Mouse (Mus musculus) testis, adult 2 months (tissue): Measurements from ENCODE around the gene Alms1. TPM values are rescaled to one million over a fixed set of nuclear protein-coding genes. Genes with fewer than 3 reads are reported as not detected.

Experiments used
- H3K27ac ChIP-seq: fragments of 200-500 bp; 2 replicates; pipeline ENCODE4 v1.5.1; 2012; ENCODE audit warnings: low read depth, low read length; ENCODE audit not compliant: control insufficient read depth, insufficient read depth
- H3K27me3 ChIP-seq: fragments of 200-500 bp; 2 replicates; pipeline ENCODE4 v1.6.1; 2012; ENCODE audit warnings: mild to moderate bottlenecking, low read length, moderate library complexity; ENCODE audit not compliant: control insufficient read depth, insufficient read depth
- H3K36me3 ChIP-seq: fragments of 200-500 bp; 2 replicates; pipeline ENCODE4 v1.6.1; 2012; ENCODE audit warnings: mild to moderate bottlenecking, low read length; ENCODE audit not compliant: control insufficient read depth, insufficient read depth
- H3K4me1 ChIP-seq: fragments of 200-500 bp; 2 replicates; pipeline ENCODE4 v1.6.1; 2012; ENCODE audit warnings: low read length; ENCODE audit not compliant: control insufficient read depth, insufficient read depth
- H3K4me3 ChIP-seq: fragments of 200-500 bp; 2 replicates; pipeline ENCODE4 v1.5.1; 2012; ENCODE audit warnings: low read depth, mild to moderate bottlenecking, low read length, moderate library complexity, mixed read lengths; ENCODE audit not compliant: control insufficient read depth
- CTCF ChIP-seq: fragments of 200-500 bp; IDR thresholded peaks from 2 replicates; pipeline ENCODE4 v1.5.1; 2012; ENCODE audit warnings: low read depth, mild to moderate bottlenecking, inconsistent platforms, low read length, moderate library complexity; ENCODE audit not compliant: control insufficient read depth, insufficient read depth, insufficient replicate concordance
- POLR2A ChIP-seq: fragments of 200-500 bp; IDR thresholded peaks from 2 replicates; pipeline ENCODE4 v1.6.1; 2012; ENCODE audit warnings: low read depth, mild to moderate bottlenecking, inconsistent platforms, low read length, moderate library complexity; ENCODE audit not compliant: control insufficient read depth
- polyA plus RNA-seq: library from polyadenylated mRNA; depleted of rRNA; stranded (reverse); fragments of >200 nt; gene quantifications from 2 replicates; pipeline ENCODE4 v1.2.3, GENCODE M21; 2012; rRNA removed

Alms1 gene
- polyA plus RNA-seq: 11.6 and 13.5 TPM in 2 replicates

DNA sequence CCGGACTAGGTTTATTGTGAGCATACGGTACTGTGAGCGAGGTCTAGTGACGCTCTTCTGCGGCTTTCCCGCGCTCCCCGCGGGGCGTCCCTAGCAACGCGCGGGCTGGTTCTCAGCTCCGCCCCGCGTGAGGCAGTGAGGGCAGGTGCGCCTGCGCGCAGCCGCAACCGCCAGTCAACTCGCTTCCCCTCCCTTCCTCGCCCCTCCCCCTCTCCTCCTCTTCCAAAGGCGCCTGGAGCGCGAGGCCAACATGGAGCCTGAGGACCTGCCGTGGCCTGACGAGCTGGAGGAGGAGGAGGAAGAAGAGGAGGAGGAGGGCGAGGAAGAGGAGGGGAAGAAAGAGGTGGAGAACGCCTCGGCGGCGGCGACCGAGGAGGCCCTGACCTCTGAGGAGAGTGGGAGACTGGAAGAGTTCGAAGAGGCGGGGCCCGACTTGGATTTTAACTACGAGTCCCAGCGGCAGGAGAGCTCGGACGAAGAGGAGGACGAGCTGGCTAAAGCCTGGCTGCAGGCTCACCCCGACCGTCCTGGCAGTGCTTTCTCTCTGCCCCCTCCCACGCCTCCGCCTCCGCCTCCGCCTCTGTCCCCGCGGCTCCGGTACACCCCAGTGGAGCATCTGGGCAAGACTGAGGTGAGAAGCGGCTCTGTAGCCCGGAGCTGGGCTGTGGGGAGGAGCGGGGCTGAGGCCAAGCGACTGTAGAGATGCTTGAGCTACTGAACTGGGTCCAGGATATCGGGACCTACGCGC, at the start of gene Alms1:
Gene Alms1, plus strand, starts transcription at position 136 of the 748 bp plus-strand sequence.
- TF ChIP-seq POLR2A: peak; percentile 96
- TF ChIP-seq CTCF: no peak

DNA sequence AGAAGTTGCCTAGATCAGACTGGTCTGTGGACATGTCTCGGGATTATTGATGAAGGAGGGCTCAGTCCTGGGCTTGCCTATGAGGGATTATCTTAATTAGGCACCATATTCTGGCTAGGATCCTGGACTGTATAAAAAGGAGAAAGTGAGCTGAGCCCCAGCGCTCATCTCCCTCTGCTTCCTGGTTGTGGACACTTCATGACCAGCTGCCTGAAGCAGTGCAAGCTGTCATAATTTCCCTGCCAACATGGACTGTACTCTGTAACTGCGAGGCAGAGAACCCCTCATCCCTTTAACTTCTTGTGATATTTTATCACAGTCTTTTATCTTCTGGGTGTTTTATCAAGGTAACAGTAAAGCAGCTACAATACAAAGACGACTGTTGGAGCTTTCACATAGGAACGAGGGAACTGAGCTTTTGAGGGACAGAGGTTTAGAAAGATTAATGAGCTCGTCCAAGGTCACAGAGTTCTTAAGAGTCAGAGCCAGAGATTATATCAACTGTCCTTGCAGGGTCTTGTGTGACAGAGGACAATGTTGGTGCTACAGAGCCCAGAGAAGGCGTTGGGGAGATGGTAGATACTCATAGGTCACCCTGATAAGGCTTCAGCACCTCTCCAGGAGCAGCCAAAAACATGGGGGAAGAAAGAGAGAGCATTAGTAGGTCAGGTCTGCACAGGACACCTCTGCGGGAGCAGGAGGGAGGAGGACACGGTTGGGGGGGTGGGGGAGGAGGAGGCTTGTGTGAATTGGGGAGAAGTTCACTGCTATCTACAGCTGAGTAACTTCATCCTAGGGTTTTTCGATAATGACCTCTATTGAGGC, 43.8 kb upstream of the Alms1 start:
- H3K4me1 ChIP-seq: no peaks in the 10 kb centered on the region
- TF ChIP-seq CTCF: no peak
- TF ChIP-seq POLR2A: no peak
- no peak overlapping the region for H3K4me3 ChIP-seq
- no peaks in the 10 kb centered on the region for H3K36me3 ChIP-seq
- no peaks in the 10 kb centered on the region for H3K27me3 ChIP-seq
- no peak overlapping the region for H3K27ac ChIP-seq

More for the DNA sequence above, at the start of gene Alms1:
- Histone ChIP-seq H3K4me3 (peak within 1 kb of the TSS; percentile 97), H3K36me3 (no peaks in the 10 kb centered on the region), H3K27ac (peak within 1 kb of the TSS; percentile 98), H3K4me1 (peaks cover 2% of the 10 kb centered on the region; the same call in 1 of the 2 replicates), H3K27me3 (no peaks in the 10 kb centered on the region)

DNA sequence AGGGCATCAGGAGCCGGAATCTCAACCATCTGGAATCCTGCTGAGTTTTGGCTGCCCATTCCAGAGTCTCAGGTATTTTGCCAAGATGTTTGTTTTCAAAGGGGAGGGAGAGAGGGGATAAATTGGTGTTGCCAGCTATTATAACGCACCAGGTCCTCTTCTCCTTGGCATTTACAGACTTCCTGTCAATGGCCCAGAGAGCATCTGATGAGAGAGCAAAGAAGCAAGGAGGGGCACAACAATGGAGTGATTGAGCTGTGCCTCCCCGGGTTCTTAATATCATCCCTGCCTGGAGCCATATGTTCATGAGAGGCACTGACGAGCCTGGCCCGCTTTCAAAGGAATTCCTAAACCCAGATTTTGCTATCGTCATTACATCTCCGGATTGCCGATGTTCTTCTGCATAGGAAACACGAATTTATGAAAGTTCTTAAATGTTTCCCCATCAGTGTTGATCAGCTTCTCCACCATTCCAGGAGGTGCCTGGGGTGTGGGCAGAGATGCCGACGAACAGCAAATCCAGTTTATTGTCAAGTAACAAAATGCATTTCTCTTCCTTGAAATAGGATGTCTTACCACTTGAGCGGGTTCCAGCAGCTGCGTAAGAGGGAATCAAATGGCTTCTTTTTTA, 43.0 kb upstream of the Alms1 start:
- H3K36me3 ChIP-seq: no peaks in the 10 kb centered on the region
- TF ChIP-seq POLR2A (no peak), CTCF (no peak)
- no peaks in the 10 kb centered on the region for H3K27me3 ChIP-seq
- H3K4me3 ChIP-seq: no peak overlapping the region
- H3K27ac ChIP-seq: no peak overlapping the region
- H3K4me1 ChIP-seq: no peaks in the 10 kb centered on the region

DNA sequence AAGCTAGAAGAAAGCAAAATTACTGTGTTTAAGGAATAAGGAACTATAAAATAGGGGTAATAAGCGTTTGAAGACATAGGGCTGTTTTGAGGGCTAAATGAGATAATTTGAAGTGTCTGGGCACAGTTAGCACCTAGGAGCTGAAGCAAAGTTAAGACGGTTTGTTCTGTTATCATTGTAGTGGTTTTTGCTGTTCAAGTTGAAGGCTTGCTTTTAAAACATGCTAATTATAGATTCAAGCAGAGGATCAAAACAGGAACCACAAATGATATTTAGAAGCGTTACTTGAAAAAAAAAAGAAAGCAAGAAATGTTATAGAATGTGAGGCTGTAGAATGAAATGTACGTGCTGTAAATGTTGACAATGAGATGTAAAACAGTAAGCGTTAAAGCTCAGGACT, 39.7 kb upstream of the Alms1 start:
- H3K36me3 ChIP-seq: no peaks in the 10 kb centered on the region
- TF ChIP-seq CTCF (no peak), POLR2A (no peak)
- H3K4me1 ChIP-seq: no peaks in the 10 kb centered on the region
- no peak overlapping the region for H3K27ac ChIP-seq
- H3K4me3 ChIP-seq: no peak overlapping the region
- no peaks in the 10 kb centered on the region for H3K27me3 ChIP-seq

DNA sequence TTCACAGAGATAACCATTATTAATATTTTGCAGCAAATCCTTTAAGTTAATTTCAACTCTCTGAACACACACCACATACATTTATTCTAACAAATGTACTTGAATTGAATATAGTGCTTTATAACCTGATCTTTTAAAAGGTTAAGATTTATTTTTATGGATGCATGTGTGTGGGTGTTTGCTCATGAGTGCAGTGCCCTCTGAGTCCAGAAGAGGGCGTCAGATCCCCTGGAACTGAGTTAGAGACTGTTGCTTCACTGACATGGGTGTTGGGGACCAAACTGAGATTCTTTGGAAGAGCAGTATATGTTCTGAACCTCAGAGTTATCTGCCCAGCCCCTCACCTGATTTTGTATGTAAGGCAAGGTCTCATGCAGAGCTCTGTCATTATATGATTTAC, 25.0 kb upstream of the Alms1 start:
- Histone ChIP-seq H3K4me1 (no peaks in the 10 kb centered on the region), H3K36me3 (no peaks in the 10 kb centered on the region), H3K4me3 (no peak overlapping the region), H3K27me3 (no peaks in the 10 kb centered on the region), H3K27ac (no peak overlapping the region)
- TF ChIP-seq CTCF (peak; percentile 41; the same call in 1 of the 2 replicates), POLR2A (no peak)

GRCm38 (mm10) chr6:85572816-85573215, 14.5 kb upstream of the Alms1 start:
- Histone ChIP-seq H3K27me3 (no peaks in the 10 kb centered on the region), H3K4me1 (no peaks in the 10 kb centered on the region), H3K27ac (no peak overlapping the region), H3K4me3 (no peak overlapping the region), H3K36me3 (no peaks in the 10 kb centered on the region)
- TF ChIP-seq CTCF (no peak), POLR2A (no peak)

DNA sequence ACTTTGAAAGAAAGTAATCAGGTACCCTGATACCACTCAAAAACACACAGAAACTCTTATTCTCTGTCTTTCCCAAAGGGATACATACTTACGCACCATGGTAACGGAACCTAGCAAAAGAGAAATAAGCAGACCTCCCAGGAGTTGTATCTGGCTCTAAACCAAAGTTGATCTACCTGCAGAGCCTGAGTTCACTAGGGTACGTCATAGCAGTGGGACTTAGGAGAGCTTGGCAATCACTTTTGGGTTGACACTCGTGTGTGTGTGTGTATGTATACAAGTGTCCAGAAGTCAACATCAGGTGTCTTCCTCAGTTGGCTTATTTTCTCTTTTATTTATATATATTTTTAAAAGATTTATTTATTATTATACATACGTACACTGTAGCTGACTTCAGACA, 5.6 kb upstream of the Alms1 start:
- no peaks in the 10 kb centered on the region for H3K36me3 ChIP-seq
- no peaks in the 10 kb centered on the region for H3K27me3 ChIP-seq
- no peak for TF ChIP-seq POLR2A
- no peak overlapping the region for H3K4me3 ChIP-seq
- peaks cover 2% of the 10 kb centered on the region; the same call in 1 of the 2 replicates for H3K4me1 ChIP-seq
- H3K27ac ChIP-seq: no peak overlapping the region
